Mouse (Mus musculus) testis, adult 2 months (tissue): ENCODE measurements at regions not wholly inside any gene's neighbourhood (a gene's known extent, or its start where the extent isn't known, plus 50 kb on each side); places are given as distances from the start of the nearest gene placed in this dataset.

ENCODE experiments used
- CTCF ChIP-seq: fragments of 200-500 bp; IDR thresholded peaks from 2 replicates; pipeline ENCODE4 v1.5.1; 2012; ENCODE audit warnings: low read depth, mild to moderate bottlenecking, inconsistent platforms, low read length, moderate library complexity; ENCODE audit not compliant: control insufficient read depth, insufficient read depth, insufficient replicate concordance
- POLR2A ChIP-seq: fragments of 200-500 bp; IDR thresholded peaks from 2 replicates; pipeline ENCODE4 v1.6.1; 2012; ENCODE audit warnings: low read depth, mild to moderate bottlenecking, inconsistent platforms, low read length, moderate library complexity; ENCODE audit not compliant: control insufficient read depth

DNA sequence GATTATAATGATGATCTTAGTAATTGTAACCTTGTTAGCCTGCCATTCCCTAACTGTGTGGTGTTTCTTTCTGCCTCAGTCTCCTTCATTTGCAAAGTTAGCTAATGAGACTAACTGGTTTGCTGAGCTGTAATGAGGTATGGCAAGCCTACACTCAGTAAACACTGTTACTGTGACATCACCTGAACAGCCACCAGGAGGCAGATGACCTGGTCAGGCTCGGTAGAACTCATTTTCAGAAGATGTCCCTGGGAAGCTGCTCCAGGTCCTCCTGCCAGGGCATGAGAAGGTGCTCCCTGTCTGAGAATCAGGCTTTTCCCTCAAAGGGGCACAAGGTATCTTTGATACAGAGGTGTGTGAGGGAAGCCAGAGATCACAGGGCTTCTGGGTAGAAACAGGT is 87.0 kb downstream of the Cyp26b1 start:
- TF ChIP-seq CTCF = no peak
- TF ChIP-seq POLR2A = no peak
